Mouse (Mus musculus) layer of hippocampus, adult 18-20 months (tissue): Measurements from ENCODE around the gene Cfap45. TPM values are rescaled to one million over a fixed set of nuclear protein-coding genes. Genes with fewer than 3 reads are reported as not detected.

Source experiments
- DNase-seq, 2 experiments: peaks; one replicate each; pipeline ENCODE4 v3.0.0; 2022; ENCODE audit warnings: low spot score in 2 of 2
- total RNA-seq, 2 experiments: library from RNA; stranded (reverse); gene quantifications; 2 replicates each; pipeline ENCODE4 v1.2.3; 2021

Gene Cfap45
- total RNA-seq, 2 experiments from 2014 or later = 3.4 to 4.0 TPM

- DNase-seq = no peak
Observed at GRCm38 (mm10) chr1:172514551-172515268, 5.9 kb upstream of the Cfap45 start.

DNA sequence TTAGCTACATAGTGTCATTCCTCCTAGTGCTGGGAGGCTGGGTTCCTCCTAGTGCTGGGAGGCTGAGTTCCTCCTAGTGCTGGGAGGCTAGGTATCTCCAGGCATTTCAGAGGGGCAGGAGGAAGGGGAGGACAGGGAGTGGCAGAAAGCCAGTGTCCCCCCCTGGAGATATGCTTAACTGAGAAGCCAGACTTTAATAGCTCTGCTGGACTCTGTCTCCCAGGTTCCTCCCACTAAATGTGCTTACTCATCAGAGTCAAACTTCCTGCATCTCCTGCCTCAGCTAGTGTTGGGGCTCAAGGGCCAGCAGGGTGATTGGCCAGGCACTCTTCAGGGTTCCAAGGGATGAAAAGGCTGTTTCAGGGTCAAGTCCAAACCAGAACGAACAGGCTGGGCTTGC is 5.2 kb upstream of the Cfap45 start:
- DNase-seq = no peak

GRCm38 (mm10) chr1:172518013-172518412 is 2.6 kb upstream of the Cfap45 start:
- no peak for DNase-seq

GRCm38 (mm10) chr1:172519644-172520043 is 957 bp upstream of the Cfap45 start:
- no peak for DNase-seq

DNA sequence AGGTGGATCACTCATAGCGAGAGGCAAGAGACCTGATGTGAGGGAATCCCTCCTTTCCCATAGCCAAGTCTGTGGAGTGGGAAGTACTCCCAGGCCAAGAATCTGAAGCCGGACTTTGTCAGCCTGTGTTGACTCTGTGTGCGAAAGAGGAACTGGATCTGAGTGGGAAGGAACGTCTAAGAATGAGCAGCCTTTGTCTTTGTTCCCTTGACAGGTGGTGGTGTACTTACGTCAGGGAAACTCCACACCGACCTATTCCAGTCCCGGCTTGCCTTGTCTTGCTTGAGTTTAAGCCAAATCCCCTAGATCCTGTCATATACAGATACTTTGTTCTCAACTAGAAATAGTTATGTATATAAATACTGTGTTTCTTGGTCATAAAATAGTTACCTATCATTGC is 1.9 kb downstream of the Cfap45 start:
- DNase-seq = no peak

GRCm38 (mm10) chr1:172523699-172524101 is 3.1 kb downstream of the Cfap45 start:
- no peak for DNase-seq

GRCm38 (mm10) chr1:172525027-172525764 is 4.6 kb downstream of the Cfap45 start:
- no peak for DNase-seq

- DNase-seq = no peak
Observed at GRCm38 (mm10) chr1:172525971-172526370, 5.4 kb downstream of the Cfap45 start.

- no peak for DNase-seq
Observed at GRCm38 (mm10) chr1:172526380-172527081, 5.9 kb downstream of the Cfap45 start.

GRCm38 (mm10) chr1:172527431-172527830 is 6.8 kb downstream of the Cfap45 start:
- DNase-seq = no peak

DNA sequence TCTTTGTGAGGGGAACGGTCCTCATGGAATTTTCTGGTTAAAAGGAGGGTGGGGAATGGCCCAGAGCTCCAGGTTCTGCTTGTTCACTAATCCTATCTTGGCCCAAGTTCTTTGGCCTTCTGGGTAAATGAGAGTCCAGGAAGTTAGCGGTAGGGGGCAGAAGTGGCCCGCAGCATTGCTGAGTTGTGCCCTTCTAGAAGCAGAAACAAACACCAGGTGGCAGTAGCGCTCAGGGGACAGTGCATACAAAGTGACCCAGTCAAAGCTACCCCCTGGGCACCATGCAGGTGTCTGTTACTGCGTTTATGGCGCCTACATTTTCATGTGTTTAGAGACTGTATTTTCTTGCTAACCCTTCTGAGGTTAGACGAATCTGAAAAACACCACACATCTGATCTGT is 8.1 kb downstream of the Cfap45 start:
- peak; percentile 60 to 89 for DNase-seq

- no peak for DNase-seq
Observed at GRCm38 (mm10) chr1:172530544-172531220, 10.1 kb downstream of the Cfap45 start.

DNA sequence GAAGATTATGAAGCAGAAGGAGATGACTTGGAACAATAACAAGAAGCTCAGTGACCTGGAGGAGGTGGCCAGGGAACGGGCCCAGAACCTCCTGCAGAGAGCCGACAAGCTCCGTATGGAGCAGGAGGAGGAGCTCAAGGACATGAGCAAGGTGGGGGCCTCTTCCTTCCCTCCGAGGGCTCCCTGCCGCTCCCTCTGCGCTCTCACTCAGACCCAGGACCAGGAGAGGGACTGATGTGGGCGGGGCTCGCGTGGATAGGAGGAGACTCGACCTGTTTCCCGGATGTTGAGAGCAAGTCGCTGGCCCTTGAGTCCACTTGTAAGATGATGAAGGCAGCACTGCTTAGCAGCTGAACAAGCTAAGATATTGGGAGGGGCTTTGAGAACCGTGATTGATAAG is 11.9 kb downstream of the Cfap45 start:
- no peak for DNase-seq

GRCm38 (mm10) chr1:172535116-172535515 is 14.5 kb downstream of the Cfap45 start:
- DNase-seq = no peak

DNA sequence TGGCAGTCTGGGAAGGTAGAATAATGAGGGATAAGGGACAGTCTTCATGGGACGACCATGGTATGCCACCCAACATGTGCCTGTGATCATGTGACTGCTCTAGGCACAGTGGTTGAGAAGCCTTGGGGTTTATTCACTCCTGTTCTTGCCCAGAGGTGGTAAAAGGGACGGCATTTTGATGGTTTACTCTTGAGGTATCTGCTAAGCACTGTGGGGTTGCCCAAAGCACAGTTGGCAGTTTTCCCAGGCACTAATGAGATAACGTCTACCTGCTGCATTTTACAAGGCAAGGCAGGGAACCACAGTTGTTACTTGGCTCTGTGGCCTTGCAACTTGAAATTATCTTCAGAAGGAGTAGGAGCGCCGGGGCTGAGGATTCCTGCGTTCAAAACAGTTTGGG is 19.2 kb downstream of the Cfap45 start:
- DNase-seq = no peak

DNA sequence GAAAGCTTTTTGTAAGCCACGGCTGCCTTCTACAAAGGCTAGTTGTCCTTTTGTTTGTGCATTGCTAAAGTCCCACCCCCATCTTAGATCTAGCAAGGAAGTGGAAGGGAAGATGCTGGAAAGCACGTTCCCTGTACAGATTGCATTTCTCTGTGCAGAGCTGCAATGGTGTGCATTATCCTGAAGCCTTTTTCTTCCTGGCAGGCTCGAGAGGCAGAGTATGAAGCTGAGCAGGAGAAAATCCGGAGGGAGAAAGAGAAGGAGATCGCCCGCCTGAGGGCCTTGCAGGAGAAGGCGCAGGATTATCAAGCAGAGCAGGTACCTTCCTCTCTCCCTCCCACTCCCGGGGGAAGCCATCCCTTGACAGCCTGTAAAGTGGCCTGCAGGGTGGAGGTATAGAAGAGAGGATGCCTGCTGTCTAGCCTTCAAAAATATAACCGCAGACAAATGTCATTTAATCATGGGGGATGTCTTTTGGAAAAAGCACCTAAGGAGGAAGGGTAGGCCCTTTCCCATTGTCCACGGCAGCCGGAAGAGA is 19.8 kb downstream of the Cfap45 start:
- no peak for DNase-seq

- no peak for DNase-seq
Observed at GRCm38 (mm10) chr1:172546062-172546461, 25.5 kb downstream of the Cfap45 start.

DNA sequence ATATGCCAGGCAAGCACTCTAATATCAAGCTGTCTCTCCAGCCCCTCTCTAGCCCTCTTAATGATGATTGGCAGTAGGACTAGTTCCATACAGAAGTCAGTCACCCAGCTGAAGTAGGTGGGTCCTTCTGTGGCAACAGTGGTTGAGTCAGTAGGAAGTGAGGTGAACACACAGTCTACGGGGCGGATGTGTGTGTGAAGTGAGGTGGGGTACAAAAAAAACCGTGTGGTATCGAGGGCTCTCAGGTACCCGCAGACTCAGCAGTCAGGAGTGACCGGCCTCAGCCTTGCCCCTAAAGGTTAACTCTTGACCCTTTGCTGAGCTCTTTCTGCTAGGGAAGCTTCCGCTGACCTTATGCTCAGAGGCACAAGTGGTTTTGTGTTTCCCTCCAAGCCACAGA is 27.9 kb downstream of the Cfap45 start:
- no peak for DNase-seq

DNA sequence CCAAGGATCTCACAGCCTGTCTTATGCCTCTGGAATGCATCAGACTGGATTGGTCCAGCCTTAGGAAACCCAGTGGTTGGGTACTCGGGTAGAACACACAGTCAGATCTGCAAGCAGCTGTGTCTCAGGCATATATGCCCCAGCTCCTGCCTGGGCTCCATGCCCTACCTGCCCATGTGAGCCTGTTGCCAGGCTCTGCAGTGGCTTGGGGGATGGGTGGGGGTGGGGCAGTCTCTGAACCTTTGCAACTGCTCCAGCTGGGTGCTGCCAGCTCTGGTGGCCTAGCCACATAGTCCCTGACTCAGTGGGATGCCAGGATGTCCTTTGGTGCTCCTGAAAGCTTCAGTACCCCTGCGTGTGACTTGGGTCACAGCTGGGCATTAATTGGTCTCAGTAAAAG is 28.7 kb downstream of the Cfap45 start:
- DNase-seq = no peak

DNA sequence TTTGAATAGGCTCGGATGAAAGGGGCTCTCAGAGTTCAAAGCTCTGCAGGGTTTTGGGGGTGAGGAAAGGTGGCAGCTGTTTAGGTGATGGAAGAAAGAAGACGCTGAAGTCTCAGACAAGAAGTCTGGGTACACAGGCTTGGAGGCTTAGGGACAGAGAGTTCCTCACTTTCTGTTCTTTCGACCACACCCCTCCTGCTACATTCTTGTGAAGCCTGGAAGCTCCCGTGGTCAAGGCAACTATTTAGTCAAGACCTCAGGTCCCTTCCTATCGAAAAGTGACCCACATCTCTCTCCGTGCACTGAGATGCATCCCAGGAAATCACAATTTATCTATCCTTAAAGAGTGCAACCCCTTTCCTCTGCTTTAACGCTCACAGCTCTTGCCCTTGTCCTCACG is 29.1 kb downstream of the Cfap45 start:
- DNase-seq = no peak

DNA sequence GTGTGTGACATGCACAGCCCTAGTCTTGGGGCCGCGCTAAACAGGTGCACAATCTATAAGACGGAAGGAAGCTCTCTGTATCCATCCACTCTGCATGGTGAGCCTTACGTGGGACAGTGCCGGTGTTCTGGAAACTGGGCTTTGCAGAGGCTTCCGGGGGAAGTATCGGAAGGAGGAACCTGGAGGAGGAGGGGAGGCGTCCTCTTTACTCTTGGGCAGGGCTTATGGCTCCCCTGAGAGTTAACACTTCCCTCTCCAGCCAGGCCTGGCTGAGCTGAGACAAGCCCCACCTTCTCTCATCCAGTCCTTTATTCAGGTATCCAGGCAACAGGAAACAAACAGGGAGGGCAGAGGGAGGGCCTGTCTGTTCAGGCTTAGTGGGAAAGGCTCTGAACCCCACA is 29.9 kb downstream of the Cfap45 start:
- DNase-seq = peak in 1 of 2 experiments; percentile 26
